Mouse (Mus musculus): ENCODE measurements around the gene Slc36a2. TPM values are rescaled to one million over a fixed set of nuclear protein-coding genes. Genes with fewer than 3 reads are reported as not detected.

The Slc36a2 gene
- polyA plus RNA-seq, 1 experiment = not detected

GRCm38 (mm10) chr11:55154398-55155069 lies 30.3 kb downstream of the Slc36a2 start:
- TF ChIP-seq GATA1 (IDR thresholded peaks at IDR 0.05; ENCODE audit: low read length) = no peak

- TF ChIP-seq GATA1 (IDR thresholded peaks at IDR 0.05; ENCODE audit: low read length) = no peak
Measured at GRCm38 (mm10) chr11:55151608-55152007, 33.3 kb downstream of the Slc36a2 start, which contains the start of gene Slc36a3. TSS of gene Slc36a3 (minus strand) at chr11:55151708.

- no peak for TF ChIP-seq GATA1 (IDR thresholded peaks at IDR 0.05; ENCODE audit: low read length)
Measured at GRCm38 (mm10) chr11:55148461-55148860, 36.4 kb downstream of the Slc36a2 start.

GRCm38 (mm10) chr11:55147423-55147822 lies 37.5 kb downstream of the Slc36a2 start:
- TF ChIP-seq GATA1 (IDR thresholded peaks at IDR 0.05; ENCODE audit: low read length) = no peak

- TF ChIP-seq GATA1 (IDR thresholded peaks at IDR 0.05; ENCODE audit: low read length) = no peak
Measured at GRCm38 (mm10) chr11:55146855-55147254, 38.0 kb downstream of the Slc36a2 start.

- TF ChIP-seq GATA1 (IDR thresholded peaks at IDR 0.05; ENCODE audit: low read length) = no peak
Measured at GRCm38 (mm10) chr11:55144011-55144410, 40.9 kb downstream of the Slc36a2 start.

GRCm38 (mm10) chr11:55141502-55141901 lies 43.4 kb downstream of the Slc36a2 start:
- no peak for TF ChIP-seq GATA1 (IDR thresholded peaks at IDR 0.05; ENCODE audit: low read length)

- no peak for TF ChIP-seq GATA1 (IDR thresholded peaks at IDR 0.05; ENCODE audit: low read length)
Measured at GRCm38 (mm10) chr11:55137646-55138045, 47.2 kb downstream of the Slc36a2 start.

GRCm38 (mm10) chr11:55136770-55137547 lies 47.9 kb downstream of the Slc36a2 start:
- no peak for TF ChIP-seq GATA1 (IDR thresholded peaks at IDR 0.05; ENCODE audit: low read length)

- TF ChIP-seq GATA1 (IDR thresholded peaks at IDR 0.05; ENCODE audit: low read length) = no peak
Measured at GRCm38 (mm10) chr11:55134871-55135270, 50.0 kb downstream of the Slc36a2 start.

GRCm38 (mm10) chr11:55134407-55134806 lies 50.5 kb downstream of the Slc36a2 start:
- TF ChIP-seq GATA1 (IDR thresholded peaks at IDR 0.05; ENCODE audit: low read length) = no peak

GRCm38 (mm10) chr11:55133204-55133603 lies 51.7 kb downstream of the Slc36a2 start:
- TF ChIP-seq GATA1 (IDR thresholded peaks at IDR 0.05; ENCODE audit: low read length) = no peak

GRCm38 (mm10) chr11:55131946-55132345 lies 52.9 kb downstream of the Slc36a2 start:
- no peak for TF ChIP-seq GATA1 (IDR thresholded peaks at IDR 0.05; ENCODE audit: low read length)

- TF ChIP-seq GATA1 (IDR thresholded peaks at IDR 0.05; ENCODE audit: low read length) = no peak
Measured at GRCm38 (mm10) chr11:55131077-55131742, 53.7 kb downstream of the Slc36a2 start.

- no peak for TF ChIP-seq GATA1 (IDR thresholded peaks at IDR 0.05; ENCODE audit: low read length)
Measured at GRCm38 (mm10) chr11:55128411-55128810, 56.5 kb downstream of the Slc36a2 start.

GRCm38 (mm10) chr11:55127937-55128336 lies 56.9 kb downstream of the Slc36a2 start:
- no peak for TF ChIP-seq GATA1 (IDR thresholded peaks at IDR 0.05; ENCODE audit: low read length)
